Mouse (Mus musculus): ENCODE measurements at regions not wholly inside any gene's neighbourhood (a gene's known extent, or its start where the extent isn't known, plus 50 kb on each side); places are given as distances from the start of the nearest gene placed in this dataset.

DNA sequence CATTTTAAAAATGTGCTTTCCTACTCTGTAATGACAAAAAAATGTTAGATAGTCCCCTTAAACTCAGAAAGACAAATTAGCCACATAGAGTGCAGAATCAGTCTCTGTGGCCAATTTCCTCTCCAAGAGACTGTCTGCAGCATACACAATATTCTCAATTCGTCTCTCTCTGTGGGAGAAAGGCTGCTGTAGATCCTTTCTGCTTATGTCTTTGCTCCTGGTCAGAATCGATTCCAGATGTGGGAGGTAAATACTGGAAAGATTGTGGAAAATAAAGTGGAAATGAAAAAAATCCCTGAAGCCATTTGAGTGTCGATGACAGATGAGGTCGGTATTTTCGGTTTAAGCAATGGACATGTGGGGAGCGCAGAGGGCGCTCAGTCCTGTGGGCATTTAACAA lies 265.8 kb upstream of the Mpped2 start:
- no peak for TF ChIP-seq CTCF (IDR thresholded peaks at IDR 0.05; ENCODE audit: low read depth)
- no peak for TF ChIP-seq EP300 (IDR thresholded peaks at IDR 0.05; ENCODE audit: low read depth)
